Mouse (Mus musculus): ENCODE measurements around the gene Oosp2.

GRCm38 (mm10) chr19:11604603-11605002 lies 55.8 kb downstream of the Oosp2 start, which contains the start of gene Ms4a6d:
- TF ChIP-seq CTCF (conservative IDR thresholded peaks at IDR 0.05; ENCODE audit: low read length), result no peak
- TF ChIP-seq NANOG (IDR thresholded peaks at IDR 0.05; ENCODE audit: borderline replicate concordance, low read length), result no peak
